Mouse (Mus musculus) limb, embryonic 12.5 days (tissue): ENCODE measurements around the gene Def8. TPM values are rescaled to one million over a fixed set of nuclear protein-coding genes. Genes with fewer than 3 reads are reported as not detected.
"Not testable (repeated sequence)": the region's sequence is repeated elsewhere in the genome, so short reads cannot be mapped to it uniquely, and the experiment has no call there.

ENCODE experiments used
- ATAC-seq: fragments of 200-750 bp; cut with Nextera tagmentation; 2 replicates; pipeline ENCODE4 v1.8.0; 2017; ENCODE audit warnings: low read depth, moderate TSS enrichment; ENCODE audit not compliant: insufficient number of reproducible peaks, insufficient read depth, low FRiP score, low TSS enrichment
- H3K27ac ChIP-seq: fragments of 300-500 bp; sonication (generic); 2 replicates; pipeline ENCODE4 v1.5.1; 2016; ENCODE audit warnings: mild to moderate bottlenecking, moderate library complexity
- H3K27me3 ChIP-seq: fragments of 300-500 bp; sonication (generic); 2 replicates; pipeline ENCODE4 v1.6.1; 2016; ENCODE audit warnings: mild to moderate bottlenecking, moderate library complexity
- H3K36me3 ChIP-seq: fragments of 300-500 bp; sonication (generic); 2 replicates; pipeline ENCODE4 v1.6.1; 2016; ENCODE audit warnings: mild to moderate bottlenecking, moderate library complexity
- H3K4me1 ChIP-seq: fragments of 300-500 bp; sonication (generic); replicated peaks from 2 replicates; pipeline ENCODE4 v1.6.1; 2016
- H3K4me2 ChIP-seq: fragments of 300-500 bp; sonication (generic); 2 replicates; pipeline ENCODE4 v1.6.1; 2016; ENCODE audit warnings: mild to moderate bottlenecking, moderate library complexity
- H3K4me3 ChIP-seq: fragments of 300-500 bp; sonication (generic); replicated peaks from 2 replicates; pipeline ENCODE4 v1.5.1; 2016; ENCODE audit warnings: mild to moderate bottlenecking
- H3K9ac ChIP-seq: fragments of 300-500 bp; sonication (generic); replicated peaks from 2 replicates; pipeline ENCODE4 v1.6.1; 2016; ENCODE audit warnings: mild to moderate bottlenecking, moderate library complexity
- H3K9me3 ChIP-seq: fragments of 300-500 bp; sonication (generic); 2 replicates; pipeline ENCODE4 v1.6.1; 2016; ENCODE audit warnings: mild to moderate bottlenecking, moderate library complexity
- WGBS: fragments of 180-500 bp; shearing (Covaris S2); methylation state at CpG from one replicate; pipeline ENCODE4 v1.1.7; 2016; 5-methylcytosine and 5-hydroxymethylcytosine counted together
- polyA plus RNA-seq: library from polyadenylated mRNA; unstranded; fragments of >200 nt; fragmentation: Nextera tagmentation; extraction: Ambion mirVana; gene quantifications from 2 replicates; pipeline ENCODE4 v1.2.1, GENCODE M21; 2016

The Def8 gene
- polyA plus RNA-seq, 1 experiment from 2014 or later = 40.4 TPM

DNA sequence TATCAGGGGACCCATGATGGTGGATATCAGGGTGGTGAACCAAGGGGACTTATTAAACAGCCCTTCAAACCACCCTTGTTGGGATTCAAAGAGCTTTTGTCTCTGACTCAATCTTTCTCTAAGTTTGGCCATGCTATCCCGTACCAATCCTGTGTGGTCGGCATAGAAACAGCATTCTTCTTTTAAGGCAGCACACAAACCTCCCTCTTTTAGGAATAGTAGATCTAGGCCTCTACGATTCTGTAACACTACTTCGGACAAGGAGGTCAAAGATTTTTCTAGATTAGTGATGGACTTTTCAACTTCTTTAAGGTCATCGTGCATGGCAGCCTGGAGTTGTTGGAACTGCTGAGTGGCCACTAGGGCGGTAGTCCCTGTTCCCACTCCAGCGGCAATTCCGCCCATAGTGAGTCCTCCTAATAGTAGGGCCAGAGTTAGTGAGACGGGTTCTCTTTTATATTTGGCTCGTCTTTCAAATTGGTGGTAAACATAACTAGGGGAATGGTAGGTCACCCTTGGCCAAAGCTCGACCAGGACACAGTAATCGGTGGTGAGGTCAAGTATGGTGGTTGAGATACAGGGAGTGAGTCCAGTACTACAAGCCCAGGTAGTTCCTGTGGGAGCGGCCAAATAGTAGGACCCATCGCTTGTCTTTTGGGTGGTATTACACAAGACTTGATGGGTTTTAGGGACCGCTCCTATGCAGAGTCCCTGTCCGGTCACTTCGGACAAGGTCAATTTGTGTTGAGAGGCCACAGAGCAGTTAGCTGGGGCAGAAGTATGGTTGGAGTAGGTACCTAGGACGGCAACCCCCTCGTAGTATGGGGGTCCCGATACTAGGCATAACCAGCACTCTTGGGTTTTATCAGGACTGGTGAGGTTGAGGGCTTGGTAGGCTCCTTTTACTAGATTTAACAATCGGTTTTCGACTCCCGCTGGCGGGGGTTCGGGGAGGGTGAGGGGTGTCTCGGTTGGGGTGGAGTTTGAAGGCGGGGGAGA, 3.5 kb downstream of the Def8 start:
- Histone ChIP-seq H3K9me3 (peaks cover 46% of the 10 kb centered on the region), H3K36me3 (no peaks in the 10 kb centered on the region), H3K27ac (no peak overlapping the region), H3K9ac (no peak overlapping the region), H3K27me3 (no peaks in the 10 kb centered on the region), H3K4me1 (no peaks in the 10 kb centered on the region; the same call in 1 of the 2 replicates), H3K4me3 (no peak overlapping the region), H3K4me2 (no peak overlapping the region)
- no peak for ATAC-seq
- WGBS = 96% methylated on average over 27 of the region's 27 CpGs

GRCm38 (mm10) chr8:123427639-123428275, 4.4 kb downstream of the Def8 start:
- 95% methylated on average over 24 of the region's 24 CpGs for WGBS
- no peak for ATAC-seq
- H3K4me1 ChIP-seq = no peaks in the 10 kb centered on the region
- no peak overlapping the region for H3K4me2 ChIP-seq
- peaks cover 56% of the 10 kb centered on the region for H3K9me3 ChIP-seq
- no peaks in the 10 kb centered on the region for H3K36me3 ChIP-seq
- no peak overlapping the region for H3K4me3 ChIP-seq
- H3K27ac ChIP-seq = no peak overlapping the region
- H3K27me3 ChIP-seq = no peaks in the 10 kb centered on the region
- no peak overlapping the region for H3K9ac ChIP-seq

DNA sequence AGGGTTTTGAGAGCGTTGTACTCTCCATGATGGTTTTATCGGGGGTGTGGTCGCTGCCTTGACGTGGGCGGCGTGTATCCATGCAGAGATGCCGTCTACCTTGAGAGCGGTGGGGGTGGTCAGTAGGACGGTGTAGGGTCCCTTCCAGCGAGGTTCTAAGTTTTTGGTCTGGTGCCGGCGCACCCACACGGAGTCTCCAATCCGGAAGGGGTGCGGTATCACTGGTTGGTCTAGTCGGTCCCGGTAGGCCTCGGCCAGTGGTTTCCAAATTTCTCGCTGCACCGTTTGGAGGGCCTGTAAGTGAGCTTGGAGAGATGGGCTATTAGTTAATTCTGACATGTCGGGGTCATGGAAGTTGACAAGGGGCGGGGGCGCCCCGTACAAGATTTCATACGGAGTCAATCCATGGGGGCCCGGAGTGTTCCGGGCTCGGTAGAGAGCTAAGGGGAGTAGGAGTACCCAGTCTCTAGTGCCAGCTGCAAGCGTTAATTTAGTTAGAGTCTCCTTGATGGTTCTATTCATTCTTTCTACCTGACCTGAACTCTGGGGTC, 5.1 kb downstream of the Def8 start:
- Histone ChIP-seq H3K27me3 (no peaks in the 10 kb centered on the region), H3K9ac (no peak overlapping the region), H3K4me2 (no peak overlapping the region), H3K36me3 (no peaks in the 10 kb centered on the region), H3K9me3 (peaks cover 62% of the 10 kb centered on the region), H3K27ac (no peak overlapping the region), H3K4me1 (no peaks in the 10 kb centered on the region), H3K4me3 (no peak overlapping the region)
- no peak for ATAC-seq
- WGBS = 96% methylated on average over 29 of the region's 29 CpGs

GRCm38 (mm10) chr8:123428939-123429721, 5.8 kb downstream of the Def8 start:
- Histone ChIP-seq H3K36me3 (no peaks in the 10 kb centered on the region), H3K9me3 (peaks cover 65% of the 10 kb centered on the region), H3K4me1 (no peaks in the 10 kb centered on the region), H3K4me2 (no peak overlapping the region), H3K27ac (no peak overlapping the region), H3K9ac (no peak overlapping the region), H3K4me3 (no peak overlapping the region), H3K27me3 (no peaks in the 10 kb centered on the region)
- no peak for ATAC-seq
- WGBS = 93% methylated on average over 23 of the region's 23 CpGs

DNA sequence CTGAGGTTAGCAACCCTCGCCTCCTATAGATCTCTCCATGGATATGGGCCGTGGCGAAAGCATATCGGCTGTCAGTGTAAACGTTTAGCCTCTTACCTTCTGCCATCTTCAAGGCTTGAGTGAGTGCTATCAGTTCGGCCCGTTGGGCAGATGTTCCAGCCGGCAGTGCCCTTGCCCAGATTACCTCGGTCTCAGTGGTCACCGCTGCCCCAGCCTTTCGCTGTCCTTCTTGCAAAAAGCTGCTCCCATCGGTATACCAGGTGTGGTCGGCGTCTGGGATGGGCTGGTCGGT, 6.3 kb downstream of the Def8 start:
- peaks cover 68% of the 10 kb centered on the region for H3K9me3 ChIP-seq
- WGBS = 97% methylated on average over 15 of the region's 15 CpGs
- H3K9ac ChIP-seq, ATAC-seq, H3K27me3 ChIP-seq, H3K4me3 ChIP-seq, H3K4me2 ChIP-seq, H3K36me3 ChIP-seq, H3K27ac ChIP-seq, H3K4me1 ChIP-seq: not testable (repeated sequence)

DNA sequence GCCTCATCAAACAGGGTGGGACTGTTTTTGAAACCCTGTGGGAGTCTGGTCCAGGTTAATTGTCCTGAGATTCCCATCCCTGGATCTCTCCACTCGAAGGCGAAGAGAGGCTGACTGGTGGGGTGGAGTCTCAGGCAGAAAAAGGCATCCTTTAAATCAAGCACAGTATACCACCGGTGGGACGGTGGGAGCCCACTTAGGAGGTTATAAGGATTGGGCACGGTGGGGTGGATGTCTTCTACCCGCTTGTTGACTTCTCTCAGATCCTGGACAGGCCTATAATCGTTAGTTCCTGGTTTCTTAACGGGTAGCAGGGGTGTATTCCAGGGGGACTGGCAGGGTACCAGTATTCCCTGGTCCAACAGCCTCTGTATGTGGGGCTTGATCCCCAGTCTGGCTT, 7.6 kb downstream of the Def8 start:
- not testable (repeated sequence) for ATAC-seq, H3K4me3 ChIP-seq

GRCm38 (mm10) chr8:123431616-123432365, 8.5 kb downstream of the Def8 start:
- Histone ChIP-seq H3K4me3 (no peak overlapping the region), H3K9me3 (peaks cover 70% of the 10 kb centered on the region), H3K9ac (no peak overlapping the region), H3K27me3 (no peaks in the 10 kb centered on the region), H3K36me3 (no peaks in the 10 kb centered on the region), H3K4me2 (no peak overlapping the region), H3K4me1 (no peaks in the 10 kb centered on the region), H3K27ac (no peak overlapping the region)
- 97% methylated on average over 25 of the region's 25 CpGs for WGBS
- no peak for ATAC-seq

More for the DNA sequence above, 7.6 kb downstream of the Def8 start:
- not testable (repeated sequence) for H3K4me2 ChIP-seq, H3K4me1 ChIP-seq, H3K36me3 ChIP-seq, H3K9ac ChIP-seq, H3K27ac ChIP-seq, H3K27me3 ChIP-seq
- 91% methylated on average over 8 of the region's 8 CpGs for whole genome bisulfite sequencing
- peaks cover 75% of the 10 kb centered on the region for H3K9me3 ChIP-seq

- H3K9me3 ChIP-seq = peaks cover 65% of the 10 kb centered on the region
These were observed 9.1 kb downstream of the Def8 start for GRCm38 (mm10) chr8:123432381-123432780.

GRCm38 (mm10) chr8:123433241-123433974, 10.1 kb downstream of the Def8 start:
- H3K9me3 ChIP-seq = peaks cover 54% of the 10 kb centered on the region
- H3K27me3 ChIP-seq, H3K9ac ChIP-seq, ATAC-seq, H3K4me3 ChIP-seq, H3K4me2 ChIP-seq, H3K27ac ChIP-seq, H3K36me3 ChIP-seq, H3K4me1 ChIP-seq: not testable (repeated sequence)
- 96% methylated on average over 47 of the region's 47 CpGs for WGBS

More at GRCm38 (mm10) chr8:123432381-123432780, 9.1 kb downstream of the Def8 start:
- Histone ChIP-seq H3K4me3 (no peak overlapping the region), H3K9ac (no peak overlapping the region), H3K4me1 (no peaks in the 10 kb centered on the region), H3K4me2 (no peak overlapping the region), H3K27me3 (no peaks in the 10 kb centered on the region), H3K27ac (no peak overlapping the region), H3K36me3 (no peaks in the 10 kb centered on the region)
- no peak for ATAC-seq
- 94% methylated on average over 16 of the region's 16 CpGs for WGBS

DNA sequence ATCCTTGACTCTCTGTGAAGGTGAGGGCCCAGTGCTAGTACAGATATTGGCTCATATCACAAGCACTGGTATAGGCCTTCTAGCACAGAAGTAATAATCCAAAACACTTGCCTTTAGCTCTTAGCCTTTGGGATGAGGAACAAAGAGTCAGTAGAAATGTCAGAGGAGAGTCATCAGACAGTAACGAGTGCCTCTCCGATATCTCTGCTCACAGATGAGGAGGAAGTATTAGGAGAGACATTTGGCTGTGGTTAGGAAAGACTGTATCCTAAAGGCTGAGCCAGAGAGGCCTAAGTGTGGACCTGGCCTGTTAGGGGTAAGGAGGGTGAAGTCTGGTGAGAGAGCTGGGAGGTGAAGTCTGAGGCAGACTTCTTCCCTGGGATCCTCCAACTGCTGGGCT, 18.5 kb downstream of the Def8 start:
- no peak for ATAC-seq
- Histone ChIP-seq H3K4me1 (peaks cover 8% of the 10 kb centered on the region), H3K36me3 (peaks cover 15% of the 10 kb centered on the region; the same call in 1 of the 2 replicates), H3K9ac (no peak overlapping the region), H3K9me3 (no peaks in the 10 kb centered on the region), H3K4me3 (no peak overlapping the region), H3K27me3 (no peaks in the 10 kb centered on the region), H3K4me2 (no peak overlapping the region), H3K27ac (no peak overlapping the region)
- 87% methylated on average over 2 of the region's 2 CpGs for WGBS
